Mouse (Mus musculus) heart, adult 2 months (tissue): ENCODE results near the gene Dbp. TPM values are rescaled to one million over a fixed set of nuclear protein-coding genes. Genes with fewer than 3 reads are reported as not detected.
A peak's percentile ranks its signal among the peaks of the same experiment; 100 is the strongest.

Experiments
- DNase-seq, 2 experiments: peaks; one replicate each; pipeline ENCODE4 v3.0.0; 2021
- H3K27ac ChIP-seq: fragments of 200-600 bp; 2 replicates; pipeline ENCODE4 v1.8.1; 2022
- H3K27me3 ChIP-seq: fragments of 200-500 bp; 2 replicates; pipeline ENCODE4 v1.6.1; 2012; ENCODE audit warnings: mild to moderate bottlenecking, low read length, inconsistent platforms, mixed read lengths; ENCODE audit not compliant: control insufficient read depth, insufficient read depth
- H3K36me3 ChIP-seq: fragments of 200-500 bp; 2 replicates; pipeline ENCODE4 v1.6.1; 2012; ENCODE audit warnings: low read length, inconsistent platforms; ENCODE audit not compliant: control insufficient read depth, insufficient read depth
- H3K4me1 ChIP-seq: fragments of 200-500 bp; 2 replicates; pipeline ENCODE4 v1.6.1; 2011; ENCODE audit warnings: low read length; ENCODE audit not compliant: control insufficient read depth, insufficient read depth
- H3K4me3 ChIP-seq: fragments of 200-600 bp; 2 replicates; pipeline ENCODE4 v1.8.1; 2022
- H3K79me2 ChIP-seq: fragments of 200-500 bp; replicated peaks from 2 replicates; pipeline ENCODE4 v1.6.1; 2012; ENCODE audit warnings: mild to moderate bottlenecking, inconsistent platforms, low read length, moderate library complexity, mixed read lengths; ENCODE audit not compliant: control insufficient read depth, insufficient read depth
- H3K9ac ChIP-seq: fragments of 200-500 bp; 2 replicates; pipeline ENCODE4 v1.6.1; 2012; ENCODE audit warnings: low read depth, mild to moderate bottlenecking, control low read depth, inconsistent platforms, low read length, mixed read lengths
- CTCF ChIP-seq: fragments of 200-600 bp; IDR thresholded peaks from 2 replicates; pipeline ENCODE4 v1.8.1; 2022; ENCODE audit warnings: antibody characterized with exemption, mild to moderate bottlenecking, moderate library complexity
- EP300 ChIP-seq: fragments of 200-500 bp; IDR thresholded peaks from 2 replicates; pipeline ENCODE4 v1.6.1; 2011; ENCODE audit warnings: low read depth, low read length, control low read depth; ENCODE audit not compliant: insufficient read depth
- POLR2A ChIP-seq: fragments of 200-500 bp; IDR thresholded peaks from 2 replicates; pipeline ENCODE4 v1.6.1; 2011; ENCODE audit warnings: mild to moderate bottlenecking, low read depth, low read length, control low read depth; ENCODE audit not compliant: insufficient read depth
- WGBS: fragments of 180-500 bp; shearing (Covaris S2); methylation state at CpG from one replicate; pipeline ENCODE4 v1.1.7; 2018; 5-methylcytosine and 5-hydroxymethylcytosine counted together
- intact Hi-C: fragments of 180-260 bp; cut with DNase I; formaldehyde crosslinking; loops from one replicate; pipeline ENCODE4 v1.15.1; 2025
- polyA plus RNA-seq: library from polyadenylated mRNA; depleted of rRNA; stranded (reverse); fragments of >200 nt; gene quantifications from 2 replicates; pipeline ENCODE4 v1.2.3, GENCODE M21; 2012
- total RNA-seq, 2 experiments: library from RNA; stranded (reverse); gene quantifications; 2 replicates each; pipeline ENCODE4 v1.2.3; 2021

The Dbp gene
- total and polyA plus RNA-seq, 3 experiments: 6.4 to 134 (median 93.6) TPM

DNA sequence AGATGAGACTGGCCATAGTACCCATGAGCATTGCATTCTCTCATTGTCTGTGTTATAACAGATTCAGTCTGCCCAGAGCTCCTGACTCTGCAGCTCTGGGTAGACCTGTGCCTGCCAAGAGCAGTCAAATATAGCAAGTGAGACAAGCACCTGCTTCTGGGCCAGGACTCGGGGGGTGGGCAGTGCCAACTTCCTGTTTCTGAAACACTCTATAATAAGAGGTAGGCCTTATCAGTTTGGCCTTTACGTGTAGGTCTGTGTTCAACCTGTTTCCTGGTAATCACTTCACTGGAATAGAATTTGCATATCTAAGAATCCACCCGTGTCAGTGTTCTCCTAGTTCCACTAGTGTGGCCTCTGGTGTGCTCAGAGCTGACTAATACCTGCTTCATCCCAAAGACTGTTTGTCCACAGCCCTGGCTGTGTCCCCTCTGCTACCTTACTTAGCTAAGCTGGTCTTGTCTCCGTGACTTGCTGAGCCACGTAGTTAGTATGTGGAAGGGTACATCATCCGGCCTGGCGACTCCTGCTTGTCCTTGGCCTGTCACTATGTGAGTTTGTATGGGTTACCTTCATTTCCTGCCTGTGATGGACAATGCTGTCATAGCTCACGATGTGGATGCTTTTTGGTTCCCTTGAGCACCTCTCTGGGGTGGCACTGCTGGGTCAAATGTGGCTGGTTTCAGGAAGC lies 23.7 kb upstream of the Dbp start:
- H3K27ac ChIP-seq: peak overlapping the region; percentile 93
- TF ChIP-seq POLR2A (peak; percentile 43; the same call in 1 of the 2 replicates), CTCF (no peak), EP300 (0 out of 2 replicates have a peak, but pooled peaks have one; percentile 73)
- intact Hi-C loops: loop anchor here (5.0 to 10.0 kb wide), 2 partner anchors 39 to 126 kb away; partner anchors contain the start of gene Hsd17b14
- no peaks in the 10 kb centered on the region for H3K79me2 ChIP-seq
- H3K4me3 ChIP-seq: no peak overlapping the region
- peaks cover 19% of the 10 kb centered on the region for H3K4me1 ChIP-seq
- H3K9ac ChIP-seq: peak overlapping the region; percentile 1; the same call in 1 of the 2 replicates
- peak in 1 of 2 experiments; percentile 76 for DNase-seq
- 35% methylated on average over 8 of the region's 8 CpGs for WGBS
- no peaks in the 10 kb centered on the region for H3K36me3 ChIP-seq
- H3K27me3 ChIP-seq: no peaks in the 10 kb centered on the region

GRCm38 (mm10) chr7:45682144-45683126 lies 22.5 kb upstream of the Dbp start:
- Histone ChIP-seq H3K9ac (no peak overlapping the region), H3K79me2 (no peaks in the 10 kb centered on the region), H3K4me3 (no peak overlapping the region), H3K27ac (peak overlapping the region; percentile 93), H3K27me3 (no peaks in the 10 kb centered on the region), H3K4me1 (peaks cover 19% of the 10 kb centered on the region), H3K36me3 (no peaks in the 10 kb centered on the region)
- WGBS: 32% methylated on average over 14 of the region's 14 CpGs
- 0 out of 2 replicates have a peak, but pooled peaks have one; percentile 98 for TF ChIP-seq CTCF
- peak; percentile 99 for TF ChIP-seq EP300
- 0 out of 2 replicates have a peak, but pooled peaks have one; percentile 48 for TF ChIP-seq POLR2A
- DNase-seq: peak; percentile 86
- intact Hi-C loops: loop anchor here (1.0 to 10.0 kb wide), 5 partner anchors 40 to 128 kb away; partner anchors contain the start of gene Hsd17b14

GRCm38 (mm10) chr7:45683396-45684050 lies 21.4 kb upstream of the Dbp start, which contains the start of gene Ntn5:
TSS of gene Ntn5 (plus strand) at chr7:45684022.
- Histone ChIP-seq H3K4me1 (peaks cover 19% of the 10 kb centered on the region), H3K9ac (no peak within 1 kb of the TSS), H3K36me3 (no peaks in the 10 kb centered on the region), H3K4me3 (no peak within 1 kb of the TSS), H3K79me2 (no peaks in the 10 kb centered on the region), H3K27me3 (no peaks in the 10 kb centered on the region), H3K27ac (no peak within 1 kb of the TSS)
- 86% methylated on average over 7 of the region's 7 CpGs for WGBS
- intact Hi-C loops: loop anchor here (2.0 to 10.0 kb wide), 3 partner anchors 41 to 129 kb away; partner anchors contain the start of gene Hsd17b14
- TF ChIP-seq POLR2A (no peak), EP300 (no peak), CTCF (no peak)
- no peak for DNase-seq

DNA sequence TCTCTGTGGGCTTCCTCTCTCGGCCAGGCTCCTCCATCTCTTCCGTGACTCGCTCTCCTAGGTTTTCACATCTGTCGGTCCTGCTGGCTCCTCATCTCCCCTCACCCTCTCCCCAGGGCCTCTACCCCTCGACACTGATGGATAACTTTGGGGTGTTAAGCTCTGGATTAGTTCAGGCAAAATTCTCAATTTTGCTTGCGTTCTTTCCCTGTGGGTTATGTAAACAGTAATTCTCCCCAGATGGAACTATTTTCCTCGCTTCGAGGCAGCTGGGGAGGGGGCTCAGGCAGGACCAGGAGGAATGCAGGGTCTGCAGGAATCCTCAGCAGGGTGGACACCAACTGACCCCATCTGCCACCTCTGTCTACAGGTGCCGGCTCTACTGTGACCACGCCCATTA lies 19.1 kb upstream of the Dbp start:
- H3K36me3 ChIP-seq: no peaks in the 10 kb centered on the region

DNA sequence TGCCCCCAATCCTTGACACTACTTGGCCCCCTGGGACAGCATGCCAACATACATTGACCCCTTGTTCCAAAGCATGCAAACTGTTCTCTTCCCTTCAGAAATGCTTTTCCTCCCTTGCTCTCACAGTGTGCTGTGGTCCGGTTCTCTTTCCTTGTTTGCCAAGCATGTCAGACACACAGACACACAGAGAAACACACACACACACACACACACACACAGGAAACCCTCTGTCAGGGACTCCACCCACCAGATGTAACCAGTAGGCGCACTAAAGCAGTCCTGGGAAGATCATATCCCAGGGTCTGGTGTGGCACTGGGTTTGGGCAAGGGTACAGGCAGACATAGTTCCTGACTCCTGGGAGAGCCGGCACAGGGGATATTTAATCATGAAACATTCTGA lies 18.0 kb upstream of the Dbp start:
- H3K4me1 ChIP-seq: peaks cover 3% of the 10 kb centered on the region
- TF ChIP-seq EP300 (no peak), POLR2A (no peak), CTCF (no peak)
- intact Hi-C loops: loop anchor here (10.0 kb wide), 1 partner anchor 132 kb away; the partner anchor contains the start of gene Hsd17b14
- H3K9ac ChIP-seq: no peak overlapping the region
- H3K79me2 ChIP-seq: no peaks in the 10 kb centered on the region
- H3K4me3 ChIP-seq: no peak overlapping the region
- H3K36me3 ChIP-seq: no peaks in the 10 kb centered on the region
- no peak for DNase-seq
- WGBS: 46% methylated on average over 3 of the region's 3 CpGs
- H3K27ac ChIP-seq: no peak overlapping the region
- H3K27me3 ChIP-seq: no peaks in the 10 kb centered on the region

More for the DNA sequence above, 19.1 kb upstream of the Dbp start:
- intact Hi-C loops: loop anchor here (10.0 kb wide), 1 partner anchor 131 kb away; the partner anchor contains the start of gene Hsd17b14
- H3K4me3 ChIP-seq: no peak overlapping the region
- no peak overlapping the region for H3K9ac ChIP-seq
- TF ChIP-seq POLR2A (no peak), CTCF (no peak), EP300 (no peak)
- peaks cover 10% of the 10 kb centered on the region for H3K4me1 ChIP-seq
- no peak for DNase-seq
- no peak overlapping the region for H3K27ac ChIP-seq
- H3K27me3 ChIP-seq: no peaks in the 10 kb centered on the region
- no peaks in the 10 kb centered on the region for H3K79me2 ChIP-seq
- WGBS: 81% methylated on average over 10 of the region's 10 CpGs
